Mouse (Mus musculus) layer of hippocampus, adult 2 months (tissue): ENCODE data around the gene Zfp36. TPM values are rescaled to one million over a fixed set of nuclear protein-coding genes. Genes with fewer than 3 reads are reported as not detected.

Experiments
- DNase-seq, 2 experiments: peaks; one replicate each; pipeline ENCODE4 v3.0.0; 2022; ENCODE audit warnings: low spot score in 2 of 2
- H3K27ac ChIP-seq: fragments of 200-600 bp; 2 replicates; pipeline ENCODE4 v1.8.1; 2022
- H3K4me3 ChIP-seq: fragments of 200-600 bp; 2 replicates; pipeline ENCODE4 v1.8.1; 2022; ENCODE audit warnings: mild to moderate bottlenecking
- CTCF ChIP-seq: fragments of 200-600 bp; conservative IDR thresholded peaks from 2 replicates; pipeline ENCODE4 v1.8.1; 2022; ENCODE audit warnings: antibody characterized with exemption, mild to moderate bottlenecking, moderate library complexity
- long read RNA-seq, 2 experiments: library from polyadenylated mRNA; stranded (forward); transcript quantifications; one replicate each; pipeline ENCODE4 v2.0.0; 2021; ENCODE audit warnings: borderline mapping rate in 2 of 2
- total RNA-seq, 2 experiments: library from RNA; stranded (reverse); gene quantifications; 2 replicates each; pipeline ENCODE4 v1.2.3; 2021

The Zfp36 gene
- 1 to 10 TPM; 2.0 to 3.2 TPM for total RNA-seq
- long read RNA-seq, experiment 1, partial matches to known transcripts, result 0 of 1 reads
- long read RNA-seq, experiment 1, other reads (novel, unspliced or antisense), result 0 of 1 reads
- long read RNA-seq, experiment 2, partial matches to known transcripts, result 0 of 2 reads
- long read RNA-seq, experiment 2, other reads (novel, unspliced or antisense), result 0 of 2 reads

DNA sequence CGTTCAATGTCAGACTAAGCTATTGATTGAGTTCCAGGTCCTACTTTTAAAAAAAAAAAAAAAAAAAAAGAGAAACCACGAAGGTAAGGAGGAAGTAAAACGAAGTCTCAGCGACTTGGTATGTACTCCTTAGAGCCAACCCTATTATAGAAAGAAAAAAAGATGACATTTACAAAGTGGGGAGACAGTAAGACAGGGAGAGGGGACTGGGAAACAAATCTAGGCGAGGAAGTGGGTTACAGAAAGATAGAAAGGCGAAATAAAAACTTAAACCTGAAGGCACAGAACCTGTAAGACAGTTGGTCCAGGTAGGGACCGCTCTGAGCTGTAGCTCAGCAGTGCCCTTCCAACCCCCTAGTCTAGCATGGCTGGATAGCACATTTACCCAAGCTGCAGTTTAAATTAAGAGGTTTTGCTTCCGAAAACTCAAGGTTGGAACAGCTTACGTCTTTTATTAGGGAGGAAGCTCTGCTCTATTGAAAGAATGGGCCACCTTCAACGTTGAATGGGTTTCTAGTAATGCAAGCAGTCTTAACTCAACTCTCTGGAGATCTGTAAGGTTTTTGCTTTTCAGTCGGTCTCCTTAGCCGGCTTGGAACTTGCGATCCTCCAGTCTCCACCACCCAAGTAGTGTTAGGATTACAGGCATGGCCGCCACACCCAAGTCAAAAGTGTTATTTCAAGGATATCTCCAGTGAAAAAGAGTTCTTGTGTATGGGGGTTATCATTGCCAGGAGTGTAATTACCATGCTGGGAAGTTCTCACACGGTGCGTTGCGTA, at the start of gene Zfp36:
Zfp36 (minus strand) TSS at position 17 of the 780 bp plus-strand sequence.
- peak within 1 kb of the TSS; percentile 94 for H3K27ac ChIP-seq
- no peak for DNase-seq
- peak within 1 kb of the TSS; percentile 59 for H3K4me3 ChIP-seq
- TF ChIP-seq CTCF, result no peak

- Histone ChIP-seq H3K4me3 (no peak overlapping the region), H3K27ac (no peak overlapping the region)
- no peak for DNase-seq
- no peak for TF ChIP-seq CTCF
Measured at GRCm38 (mm10) chr7:28427738-28428137, 47.7 kb upstream of the Zfp36 start.

GRCm38 (mm10) chr7:28423018-28423417, 43.0 kb upstream of the Zfp36 start:
- no peak for DNase-seq
- H3K4me3 ChIP-seq, result no peak overlapping the region
- H3K27ac ChIP-seq, result no peak overlapping the region
- no peak for TF ChIP-seq CTCF

DNA sequence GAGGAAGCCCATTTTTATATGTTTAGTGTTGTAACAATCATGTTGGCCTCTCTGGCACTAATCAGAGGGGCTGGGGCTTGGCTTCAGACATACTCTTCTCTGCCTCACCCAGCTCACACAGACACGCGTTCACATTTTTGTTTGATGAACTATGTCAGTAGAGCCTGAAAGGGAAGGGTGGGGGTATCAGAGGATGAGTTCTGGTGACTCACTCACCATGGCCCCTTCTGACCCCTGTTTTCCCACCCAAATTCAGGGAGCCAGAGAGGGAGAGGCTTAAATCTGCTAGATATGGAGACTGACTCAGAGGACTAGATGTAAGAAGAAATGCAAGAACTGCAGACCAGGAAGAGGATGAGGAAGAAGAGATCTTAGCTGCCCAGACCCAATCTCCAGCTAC, 39.4 kb upstream of the Zfp36 start:
- no peak overlapping the region for H3K4me3 ChIP-seq
- TF ChIP-seq CTCF, result no peak
- DNase-seq, result no peak
- peak overlapping the region; percentile 18; the same call in 1 of the 2 replicates for H3K27ac ChIP-seq

DNA sequence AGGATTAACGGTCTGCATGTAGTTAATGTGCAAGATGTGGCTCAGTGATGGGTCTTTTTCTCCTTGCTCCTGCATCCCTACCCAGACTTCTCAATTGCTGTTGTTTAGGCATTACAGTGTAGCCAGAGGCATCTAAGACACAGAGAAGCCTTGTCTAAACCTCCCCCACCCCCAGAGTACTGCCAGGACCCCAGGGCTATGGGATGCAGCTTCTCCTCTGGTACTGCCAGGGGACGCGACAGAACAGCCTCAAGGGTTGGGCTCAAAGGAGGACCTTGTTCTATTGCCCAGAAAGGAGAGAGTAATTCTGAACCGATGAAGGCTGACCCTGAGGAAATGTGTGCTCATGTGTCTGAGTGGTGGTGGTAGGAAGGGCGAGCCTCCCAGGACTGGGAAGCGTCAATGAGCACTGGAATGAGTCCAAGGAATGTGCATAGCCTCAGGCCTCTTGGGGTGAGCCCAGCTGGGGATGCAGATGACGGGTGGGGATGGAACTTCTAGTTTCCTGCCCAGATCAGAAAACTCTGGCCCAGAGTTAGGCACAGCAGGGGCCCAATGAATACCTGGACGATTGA, 38.1 kb upstream of the Zfp36 start:
- H3K4me3 ChIP-seq, result no peak overlapping the region
- no peak for DNase-seq
- H3K27ac ChIP-seq, result peak overlapping the region; percentile 43; the same call in 1 of the 2 replicates
- TF ChIP-seq CTCF, result no peak

- H3K4me3 ChIP-seq, result no peak overlapping the region
- H3K27ac ChIP-seq, result peak overlapping the region; percentile 43; the same call in 1 of the 2 replicates
- TF ChIP-seq CTCF, result peak; percentile 57
- DNase-seq, result no peak
Measured at GRCm38 (mm10) chr7:28417368-28417767, 37.3 kb upstream of the Zfp36 start.

DNA sequence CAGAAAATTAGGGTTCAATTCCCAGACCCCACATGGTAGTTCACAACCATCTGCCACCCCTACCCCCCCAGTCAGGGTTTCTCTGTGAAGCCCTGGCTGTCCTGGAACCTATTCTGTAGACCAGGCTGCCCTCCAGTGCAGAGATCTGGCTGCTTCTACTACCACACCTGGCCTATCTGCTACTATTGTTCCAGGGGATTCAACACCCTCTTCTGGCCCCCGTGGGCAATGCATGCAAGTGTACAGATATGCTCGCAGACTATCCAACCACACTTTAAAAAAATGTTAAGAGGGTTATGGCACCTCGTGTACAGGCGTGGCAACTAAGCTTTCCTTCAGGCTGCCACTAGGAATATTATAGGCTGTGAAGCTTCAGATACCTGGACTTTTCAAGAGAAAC, 32.8 kb upstream of the Zfp36 start:
- Histone ChIP-seq H3K27ac (no peak overlapping the region), H3K4me3 (no peak overlapping the region)
- TF ChIP-seq CTCF, result peak; percentile 29; the same call in 1 of the 2 replicates
- DNase-seq, result no peak

DNA sequence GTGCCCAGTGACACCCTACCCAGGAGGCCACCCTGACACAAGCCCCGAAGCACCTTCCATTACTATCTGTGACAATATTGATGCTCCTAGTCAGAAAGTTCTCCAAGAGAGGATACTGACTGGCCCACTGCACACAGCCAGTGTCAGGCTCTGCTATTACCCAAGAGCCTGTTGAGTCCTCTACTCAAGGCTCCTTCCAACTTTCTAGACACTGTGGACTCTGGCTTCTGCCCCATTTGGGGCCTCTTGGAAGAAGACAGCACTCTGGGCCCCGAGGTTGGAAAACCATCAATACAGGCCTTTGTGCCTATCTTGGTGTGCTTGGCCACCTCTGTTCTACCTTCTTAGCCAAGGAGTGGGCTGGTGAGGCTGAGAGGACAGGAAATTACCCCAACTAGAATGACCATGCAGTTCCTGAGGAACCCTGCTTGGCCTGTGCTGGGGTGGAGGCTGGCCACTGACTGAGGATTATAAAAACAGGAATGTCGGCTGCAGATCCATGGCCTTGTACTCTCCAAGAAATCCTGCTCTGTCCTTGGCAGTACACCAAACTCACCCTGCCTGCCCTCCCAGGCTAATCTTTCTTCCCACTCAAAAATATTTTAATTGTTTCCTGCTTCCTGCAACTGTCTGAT, 30.9 kb upstream of the Zfp36 start:
- H3K27ac ChIP-seq, result peak overlapping the region; percentile 63
- TF ChIP-seq CTCF, result no peak
- H3K4me3 ChIP-seq, result no peak overlapping the region
- DNase-seq, result no peak

DNA sequence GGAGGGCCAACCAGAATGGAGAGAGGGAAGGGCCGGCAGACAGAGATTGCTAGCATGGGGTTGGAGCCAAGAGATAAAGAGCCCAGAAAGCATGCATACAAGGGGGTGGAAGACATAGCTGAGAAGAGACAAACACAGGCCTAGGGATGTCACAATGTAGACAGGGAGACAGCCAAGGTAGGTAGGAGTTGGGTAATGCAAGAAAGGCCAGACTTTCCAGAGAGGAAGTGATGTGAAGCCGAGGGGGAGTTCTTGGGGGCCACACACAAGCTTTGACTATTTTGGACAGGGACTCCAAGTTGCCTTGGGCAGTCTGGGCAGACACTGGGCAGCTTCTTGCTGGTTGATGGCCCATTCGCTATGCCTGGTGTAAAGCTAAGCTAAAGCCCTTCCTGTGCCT, 21.9 kb upstream of the Zfp36 start:
- H3K4me3 ChIP-seq, result no peak overlapping the region
- no peak for DNase-seq
- no peak for TF ChIP-seq CTCF
- H3K27ac ChIP-seq, result no peak overlapping the region

DNA sequence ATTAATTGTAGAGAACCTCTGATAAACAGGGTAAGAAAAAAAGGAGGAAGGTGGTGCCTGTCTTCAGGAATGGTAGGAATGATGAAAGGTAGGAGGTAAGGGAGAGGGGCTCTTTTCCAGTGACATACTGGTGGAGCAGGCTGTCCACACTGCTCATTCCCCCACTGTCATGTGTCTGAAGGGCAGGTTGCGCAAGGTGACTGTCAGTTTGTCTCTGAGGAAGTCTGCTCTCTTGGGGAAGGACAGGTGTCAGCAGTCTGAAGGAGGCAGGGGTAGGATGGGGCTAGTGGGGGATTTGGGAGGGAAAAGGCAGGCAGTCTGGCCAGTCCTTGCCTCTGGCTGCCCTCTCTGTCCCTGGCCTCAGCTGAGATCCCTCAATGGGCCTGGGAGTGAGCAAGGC, 21.0 kb upstream of the Zfp36 start:
- Histone ChIP-seq H3K4me3 (no peak overlapping the region), H3K27ac (no peak overlapping the region)
- no peak for TF ChIP-seq CTCF
- no peak for DNase-seq

GRCm38 (mm10) chr7:28398696-28399340, 18.8 kb upstream of the Zfp36 start:
- DNase-seq, result no peak
- Histone ChIP-seq H3K4me3 (no peak overlapping the region), H3K27ac (no peak overlapping the region)
- TF ChIP-seq CTCF, result no peak

GRCm38 (mm10) chr7:28398000-28398399, 17.9 kb upstream of the Zfp36 start:
- peak; percentile 79 for TF ChIP-seq CTCF
- no peak for DNase-seq
- H3K27ac ChIP-seq, result no peak overlapping the region
- no peak overlapping the region for H3K4me3 ChIP-seq

DNA sequence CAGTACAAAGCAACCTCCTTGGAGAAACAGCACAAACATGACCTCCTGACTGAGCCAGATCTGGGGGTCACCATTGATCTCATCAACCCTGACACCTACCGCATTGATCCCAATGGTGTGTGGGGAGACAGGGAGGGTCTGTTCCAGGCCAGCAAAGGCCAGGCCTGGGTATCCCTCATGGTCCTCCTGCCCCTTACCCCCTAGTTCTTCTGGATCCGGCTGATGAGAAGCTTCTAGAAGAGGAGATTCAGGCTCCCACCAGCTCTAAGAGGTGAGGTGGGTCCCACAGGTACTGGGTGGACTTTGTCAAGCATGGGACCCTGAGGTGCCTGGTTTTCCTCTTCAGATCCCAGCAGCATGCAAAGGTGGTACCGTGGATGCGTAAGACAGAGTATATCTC, 15.4 kb upstream of the Zfp36 start:
- no peak for TF ChIP-seq CTCF
- Histone ChIP-seq H3K27ac (no peak overlapping the region), H3K4me3 (no peak overlapping the region)
- no peak for DNase-seq
